Mouse (Mus musculus): Measurements from ENCODE around the gene Elane.
"Not testable (repeated sequence)": the region's sequence is repeated elsewhere in the genome, so short reads cannot be mapped to it uniquely, and the experiment has no call there.

Elane gene

DNA sequence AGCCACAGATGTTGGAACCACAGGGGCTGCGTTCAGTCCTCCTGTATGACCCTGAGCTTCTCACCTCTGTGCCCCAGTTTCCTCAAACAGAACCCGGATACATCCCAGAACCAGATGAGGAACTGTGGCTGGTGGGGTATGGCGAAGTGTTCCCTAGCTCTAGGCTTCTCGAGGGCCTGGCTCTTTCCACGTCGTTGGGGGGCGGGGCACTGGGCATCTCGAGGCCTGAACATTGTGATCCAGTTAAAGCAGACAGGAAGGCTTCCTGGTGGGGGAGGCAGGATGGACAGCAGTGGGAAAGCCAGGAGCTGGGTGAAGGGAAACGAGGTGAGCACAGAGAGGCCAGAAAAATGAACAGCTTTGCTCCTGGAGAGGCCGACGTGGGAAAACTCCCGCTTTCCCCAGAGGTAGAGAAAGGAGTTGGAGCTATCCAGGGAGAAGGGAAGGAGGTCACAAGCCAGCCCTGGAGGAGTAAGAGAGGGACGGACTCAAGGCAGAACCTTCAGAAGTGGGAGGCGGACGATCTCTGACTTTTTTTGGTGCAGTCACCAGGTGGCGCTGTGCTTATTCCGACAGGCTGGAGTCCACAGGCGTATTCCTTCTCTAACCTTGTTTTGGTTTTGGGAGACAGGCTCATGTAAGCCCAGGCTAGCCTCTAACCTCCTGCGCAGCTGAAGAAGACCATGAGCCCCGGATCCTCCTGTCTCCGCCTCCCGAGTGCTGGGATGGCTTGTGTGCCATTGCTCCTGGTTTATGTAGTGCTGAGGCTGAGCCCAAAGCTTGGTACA is 2.6 kb upstream of the Elane start:
- DNase-seq (ENCODE audit: low read depth) = peak; percentile 89

GRCm38 (mm10) chr10:79884446-79884845 is 1.6 kb upstream of the Elane start:
- DNase-seq (ENCODE audit: low read depth) = no peak

DNA sequence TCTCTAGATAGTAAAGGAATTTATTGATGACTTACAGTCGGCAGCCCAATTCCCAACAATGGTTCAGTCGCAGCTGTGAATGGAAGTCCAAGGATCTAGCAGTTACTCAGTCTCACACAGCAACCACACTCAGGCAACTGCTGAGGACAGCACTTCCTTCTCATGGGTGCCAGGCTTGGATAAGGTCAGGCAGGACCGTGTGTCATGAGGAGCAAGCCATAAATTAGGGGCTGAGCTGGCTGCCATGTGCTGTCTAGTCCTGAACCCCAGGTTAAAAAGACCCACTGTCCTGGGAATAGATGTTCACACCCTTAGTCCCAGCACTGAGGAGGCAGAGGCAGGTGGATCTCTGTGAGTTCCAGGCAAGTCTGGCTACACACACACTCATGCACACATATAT is 1.1 kb upstream of the Elane start:
- not testable (repeated sequence) for DNase-seq (ENCODE audit: low read depth)

DNA sequence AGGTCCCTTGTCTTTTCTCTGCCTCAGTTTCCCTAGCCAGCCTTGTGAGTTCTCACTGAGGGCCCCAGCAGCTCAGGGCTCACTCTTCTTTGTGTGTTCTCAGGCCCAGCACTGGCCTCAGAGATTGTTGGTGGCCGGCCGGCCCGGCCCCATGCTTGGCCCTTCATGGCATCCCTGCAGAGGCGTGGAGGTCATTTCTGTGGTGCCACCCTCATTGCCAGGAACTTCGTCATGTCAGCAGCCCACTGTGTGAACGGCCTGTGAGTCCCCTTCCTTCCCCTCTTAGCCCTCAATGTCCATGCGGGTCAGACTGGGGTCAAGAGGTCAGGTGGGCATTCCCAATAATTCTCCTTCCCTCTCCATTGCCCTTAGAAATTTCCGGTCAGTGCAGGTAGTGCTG is 564 bp downstream of the Elane start:
- DNase-seq (ENCODE audit: low read depth) = no peak

- no peak for DNase-seq (ENCODE audit: low read depth)
Observed at GRCm38 (mm10) chr10:79889386-79889785, 3.3 kb downstream of the Elane start.

DNA sequence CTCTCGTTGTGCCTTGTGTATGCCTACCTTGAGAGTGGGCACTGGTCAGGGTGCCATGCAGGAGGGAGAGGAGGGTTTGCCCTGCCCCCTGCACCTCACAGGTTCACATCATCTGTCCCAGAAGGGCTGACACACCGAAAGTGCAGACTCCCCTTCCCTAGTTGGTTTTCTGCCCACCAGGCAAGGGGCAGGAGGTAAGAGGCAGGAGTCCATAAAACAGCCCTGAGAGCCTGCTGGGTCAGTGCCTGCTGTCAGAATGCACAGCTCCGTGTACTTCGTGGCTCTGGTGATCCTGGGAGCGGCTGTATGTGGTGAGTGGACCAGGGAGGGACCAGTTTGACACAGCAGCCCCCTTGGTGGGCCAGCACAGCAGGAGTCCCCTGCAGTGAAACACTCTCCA is 4.6 kb downstream of the Elane start, which contains the start of gene Cfd:
Gene Cfd (plus strand): TSS at position 184 of the 400 bp plus-strand sequence.
- DNase-seq (ENCODE audit: low read depth) = no peak

- peak; percentile 89 for DNase-seq (ENCODE audit: low read depth)
Observed at GRCm38 (mm10) chr10:79892451-79893118, 6.5 kb downstream of the Elane start.

- DNase-seq (ENCODE audit: low read depth) = no peak
Observed at GRCm38 (mm10) chr10:79896306-79896705, 10.3 kb downstream of the Elane start.

DNA sequence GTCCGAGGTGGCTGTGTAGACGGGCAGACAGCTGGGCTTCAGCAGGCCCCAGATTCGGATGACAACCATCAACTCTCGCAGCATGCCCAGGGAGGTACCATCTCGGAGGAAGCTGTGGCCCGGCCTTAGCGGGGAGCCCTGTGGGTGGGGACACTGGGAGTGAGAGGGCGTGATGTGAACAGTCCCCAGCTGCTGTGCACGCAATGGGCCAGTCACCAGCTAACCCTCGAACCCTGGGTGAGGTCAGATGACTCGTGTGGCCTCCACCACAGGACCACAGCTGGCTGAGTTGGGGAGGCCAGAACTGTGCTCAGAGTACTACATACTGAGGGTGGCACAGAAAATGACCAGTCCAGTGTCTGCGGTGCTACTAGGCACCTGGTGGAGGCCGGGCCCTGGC is 10.8 kb downstream of the Elane start:
- DNase-seq (ENCODE audit: low read depth) = no peak

- peak; percentile 70 for DNase-seq (ENCODE audit: low read depth)
Observed at GRCm38 (mm10) chr10:79897316-79898245, 11.5 kb downstream of the Elane start.

GRCm38 (mm10) chr10:79900951-79901410 is 14.9 kb downstream of the Elane start:
- DNase-seq (ENCODE audit: low read depth) = peak; percentile 37

DNA sequence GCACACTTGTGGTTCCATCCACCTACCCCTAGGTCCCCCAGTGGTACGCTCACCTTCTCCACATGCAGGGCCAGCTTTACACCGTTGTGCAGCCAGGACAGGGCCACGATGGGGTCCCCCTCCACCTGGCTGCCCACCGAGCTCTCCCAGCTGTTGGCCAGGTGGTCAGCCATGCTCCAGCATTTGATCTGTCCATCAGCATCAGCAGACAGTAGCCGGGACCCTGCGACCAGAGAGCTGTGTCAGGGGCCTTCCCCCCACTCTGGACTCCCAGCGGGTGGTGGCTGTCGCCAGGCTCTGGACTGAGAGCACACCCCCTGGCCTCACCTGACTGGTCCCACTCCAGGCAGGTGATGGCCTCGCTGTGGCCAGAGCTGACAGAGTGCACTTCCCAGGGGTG is 20.7 kb downstream of the Elane start:
- DNase-seq (ENCODE audit: low read depth) = no peak

DNA sequence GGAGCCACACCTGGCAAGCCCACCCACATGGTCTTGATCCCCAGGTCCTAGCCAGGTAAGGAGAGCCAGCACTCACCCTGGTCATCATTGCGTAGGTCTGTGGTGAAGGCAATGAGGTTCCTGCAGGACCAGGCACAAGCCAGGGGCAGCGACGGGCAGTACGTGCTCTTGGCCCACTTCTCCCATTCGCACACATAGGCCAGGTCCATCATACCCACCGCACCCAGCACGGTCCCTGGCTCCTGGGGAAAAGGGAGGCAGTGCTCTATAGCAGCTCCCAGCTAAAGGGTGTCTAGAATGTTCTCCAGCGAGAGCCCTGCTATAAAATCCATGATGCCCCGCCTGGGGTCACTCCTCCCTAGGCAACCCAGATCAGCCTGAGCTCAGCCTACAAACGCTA is 21.4 kb downstream of the Elane start:
- DNase-seq (ENCODE audit: low read depth) = no peak

DNA sequence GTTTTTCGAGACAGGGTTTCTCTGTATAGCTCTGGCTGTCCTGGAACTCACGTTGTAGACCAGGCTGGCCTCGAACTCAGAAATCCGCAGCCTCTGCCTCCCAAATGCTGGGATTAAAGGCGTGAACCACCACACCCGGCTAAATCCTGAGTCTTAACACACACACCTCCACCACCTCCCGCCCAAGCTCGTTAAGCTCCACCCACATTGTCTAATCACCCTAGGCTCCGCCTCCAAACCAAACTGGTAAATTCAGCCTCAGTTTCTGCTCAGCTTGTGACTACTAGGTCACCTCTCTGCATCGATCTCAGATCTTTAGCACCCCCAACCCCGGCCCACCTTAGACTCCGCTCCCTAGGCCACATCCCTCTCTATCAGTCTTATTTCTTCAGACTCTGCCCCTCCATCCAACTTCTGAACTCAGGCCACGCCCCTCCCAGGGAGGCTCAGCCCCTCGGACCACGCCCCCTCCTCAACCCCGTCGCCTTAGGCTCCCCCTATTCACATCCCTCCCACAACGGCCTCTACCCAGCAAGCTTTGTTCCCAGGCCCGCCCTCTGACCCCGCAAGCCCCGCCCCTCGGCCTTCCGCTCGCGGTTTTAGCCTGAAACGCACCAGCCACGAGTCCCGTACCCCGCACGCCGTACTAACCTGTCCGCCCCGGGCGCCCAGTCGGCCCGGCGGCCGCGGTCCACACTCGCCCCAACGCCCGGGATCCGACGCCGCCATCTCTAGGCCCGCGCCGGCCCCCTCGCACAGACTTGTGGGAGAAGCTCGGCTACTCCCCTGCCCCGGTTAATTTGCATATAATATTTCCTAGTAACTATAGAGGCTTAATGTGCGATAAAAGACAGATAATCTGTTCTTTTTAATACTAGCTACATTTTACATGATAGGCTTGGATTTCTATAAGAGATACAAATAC is 22.4 kb downstream of the Elane start, which contains the start of gene Med16:
Gene Med16 (minus strand): TSS at position 757 of the 925 bp plus-strand sequence.
- DNase-seq (ENCODE audit: low read depth) = peak; percentile 99

DNA sequence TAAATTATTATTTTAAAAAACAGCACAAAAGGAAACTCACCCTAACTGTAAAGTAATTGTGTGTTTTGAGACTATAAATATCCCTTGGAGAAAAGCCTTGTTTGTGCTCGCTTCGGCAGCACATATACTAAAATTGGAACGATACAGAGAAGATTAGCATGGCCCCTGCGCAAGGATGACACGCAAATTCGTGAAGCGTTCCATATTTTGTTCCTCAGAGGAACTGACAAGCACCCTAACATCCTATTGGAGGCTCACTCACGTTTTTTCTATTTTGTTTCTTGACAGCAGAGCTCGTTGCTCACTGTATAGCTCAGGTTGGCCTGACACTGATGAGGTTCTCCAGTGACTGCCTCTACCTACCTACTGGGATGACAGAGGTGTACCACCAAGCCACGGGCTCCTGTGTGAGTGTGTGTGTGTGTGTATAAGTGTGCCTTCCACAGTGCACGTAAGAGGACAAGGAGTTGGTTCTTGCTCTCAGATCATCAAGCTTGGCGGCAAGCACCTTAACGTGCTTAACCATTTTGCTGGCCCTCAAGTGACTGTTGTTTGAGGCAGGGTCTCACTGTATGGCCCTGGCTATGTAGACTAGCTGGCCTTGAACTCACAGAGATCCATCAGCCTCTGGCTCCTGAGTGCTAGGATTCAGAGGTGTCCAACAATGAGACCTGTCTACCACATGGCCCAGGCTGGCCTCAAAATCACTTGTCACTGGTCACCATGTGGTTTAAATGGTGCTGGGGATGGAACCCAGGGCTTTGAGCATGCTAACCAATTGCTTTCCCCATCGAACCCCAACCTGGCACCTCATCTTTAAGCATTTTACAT is 23.3 kb downstream of the Elane start:
- DNase-seq (ENCODE audit: low read depth) = no peak

DNA sequence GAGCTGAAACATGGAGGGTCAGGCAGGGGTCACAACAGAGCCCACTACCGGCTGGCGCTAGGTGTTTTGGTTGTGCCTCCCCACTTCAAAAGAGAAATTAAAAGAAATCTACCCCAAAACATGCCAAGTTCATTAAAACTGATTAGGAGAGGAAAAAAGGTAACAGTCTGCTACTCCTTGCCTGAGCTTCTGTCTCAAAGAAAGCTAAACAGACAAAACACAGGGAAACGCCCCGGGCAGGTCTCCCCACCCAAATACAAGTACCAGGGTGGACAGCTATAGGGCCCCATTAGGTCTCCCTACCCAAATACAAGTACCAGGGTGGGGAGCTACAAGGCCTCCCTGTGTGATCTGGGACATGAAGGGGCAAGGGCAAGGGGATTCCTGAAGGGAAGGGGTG is 24.5 kb downstream of the Elane start, which contains the start of gene Gm26602:
Gene Gm26602 (plus strand): TSS at position 301 of the 400 bp plus-strand sequence.
- no peak for DNase-seq (ENCODE audit: low read depth)

DNA sequence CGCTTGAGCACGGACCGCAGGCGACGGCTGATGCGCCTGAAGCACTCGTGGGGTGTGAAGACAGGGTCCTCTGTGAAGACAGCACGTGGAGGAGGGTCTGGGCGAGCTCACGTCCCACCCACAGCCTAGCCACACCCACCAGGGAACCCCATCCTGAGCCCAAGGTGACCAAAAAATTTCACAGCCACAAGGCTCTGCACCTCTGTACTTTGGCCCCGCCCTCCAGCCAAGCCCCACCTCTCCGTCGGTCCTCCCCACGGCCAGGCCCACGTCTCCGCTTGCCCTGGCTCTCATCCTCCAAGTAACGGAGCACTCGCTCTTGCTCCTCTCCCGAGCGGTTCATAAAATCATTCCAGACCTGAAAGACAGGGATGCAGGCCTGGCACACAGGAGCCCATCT is 26.4 kb downstream of the Elane start:
- DNase-seq (ENCODE audit: low read depth) = no peak

- DNase-seq (ENCODE audit: low read depth) = no peak
Observed at GRCm38 (mm10) chr10:79914131-79914947, 28.3 kb downstream of the Elane start.

- no peak for DNase-seq (ENCODE audit: low read depth)
Observed at GRCm38 (mm10) chr10:79914948-79915596, 29.0 kb downstream of the Elane start.

All from induced T-regulatory cell, adult 2 months (primary cell).